Mouse (Mus musculus): Measurements from ENCODE around the gene Ndufa12. TPM values are rescaled to one million over a fixed set of nuclear protein-coding genes. Genes with fewer than 3 reads are reported as not detected.

Ndufa12 gene
- polyA plus RNA-seq, 1 experiment, result 406 TPM

GRCm38 (mm10) chr10:94247748-94248349 lies 49.3 kb downstream of the Ndufa12 start:
- H3K4me3 ChIP-seq, result no peak overlapping the region
- TF ChIP-seq E2F4 (IDR thresholded peaks at IDR 0.05; ENCODE audit: insufficient read depth) (no peak), TCF3 (IDR thresholded peaks at IDR 0.05; ENCODE audit: insufficient read length, low read depth) (no peak), REST (IDR thresholded peaks at IDR 0.05; ENCODE audit: insufficient read depth, insufficient read length) (no peak), POLR2A (IDR thresholded peaks at IDR 0.05; ENCODE audit: insufficient read length, low read depth) (no peak), MYOG (IDR thresholded peaks at IDR 0.05; ENCODE audit: control insufficient read depth in 1 of 3, insufficient read depth in 1 of 3, insufficient read length in 2 of 3, low read depth in 2 of 3) (no peak), MYOD1 (IDR thresholded peaks at IDR 0.05; ENCODE audit: control insufficient read depth in 1 of 3, insufficient read length in 2 of 3, low read depth in 2 of 3) (no peak), POLR2AphosphoS2 (IDR thresholded peaks at IDR 0.05; ENCODE audit: insufficient read length, low read depth) (no peak), SRF (IDR thresholded peaks at IDR 0.05; ENCODE audit: control insufficient read depth, insufficient read length, low read depth) (no peak), TCF12 (IDR thresholded peaks at IDR 0.05; ENCODE audit: insufficient read depth, poor library complexity, severe bottlenecking) (no peak), CEBPB (IDR thresholded peaks at IDR 0.05; ENCODE audit: insufficient read depth, poor library complexity, severe bottlenecking) (no peak), MAX (IDR thresholded peaks at IDR 0.05; ENCODE audit: low read depth) (no peak), USF1 (IDR thresholded peaks at IDR 0.05; ENCODE audit: low read depth) (no peak)
- H3K79me2 ChIP-seq (ENCODE audit: control insufficient read depth, insufficient read depth), result no peaks in the 10 kb centered on the region
- H3ac ChIP-seq (ENCODE audit: control insufficient read depth, insufficient read length), result no peak overlapping the region
- no peak overlapping the region for H3K4me2 ChIP-seq (ENCODE audit: low read depth)
- no peaks in the 10 kb centered on the region for H3K27me3 ChIP-seq (ENCODE audit: control insufficient read depth, insufficient read depth, insufficient read length)
- no peaks in the 10 kb centered on the region for H3K36me3 ChIP-seq (ENCODE audit: control insufficient read depth, insufficient read depth)

GRCm38 (mm10) chr10:94249575-94250456 lies 51.3 kb downstream of the Ndufa12 start:
- TF ChIP-seq MAX (IDR thresholded peaks at IDR 0.05; ENCODE audit: low read depth), result no peak
- no peak for TF ChIP-seq E2F4 (IDR thresholded peaks at IDR 0.05; ENCODE audit: insufficient read depth)
- TF ChIP-seq MYOD1 (IDR thresholded peaks at IDR 0.05; ENCODE audit: control insufficient read depth in 1 of 3, insufficient read length in 2 of 3, low read depth in 2 of 3), result no peak
- no peak for TF ChIP-seq TCF3 (IDR thresholded peaks at IDR 0.05; ENCODE audit: insufficient read length, low read depth)
- TF ChIP-seq TCF12 (IDR thresholded peaks at IDR 0.05; ENCODE audit: insufficient read depth, poor library complexity, severe bottlenecking), result no peak
- TF ChIP-seq USF1 (IDR thresholded peaks at IDR 0.05; ENCODE audit: low read depth), result no peak
- no peak for TF ChIP-seq POLR2AphosphoS2 (IDR thresholded peaks at IDR 0.05; ENCODE audit: insufficient read length, low read depth)
- TF ChIP-seq POLR2A (IDR thresholded peaks at IDR 0.05; ENCODE audit: insufficient read length, low read depth), result no peak
- no peak for TF ChIP-seq MYOG (IDR thresholded peaks at IDR 0.05; ENCODE audit: control insufficient read depth in 1 of 3, insufficient read depth in 1 of 3, insufficient read length in 2 of 3, low read depth in 2 of 3)
- TF ChIP-seq SRF (IDR thresholded peaks at IDR 0.05; ENCODE audit: control insufficient read depth, insufficient read length, low read depth), result no peak
- TF ChIP-seq REST (IDR thresholded peaks at IDR 0.05; ENCODE audit: insufficient read depth, insufficient read length), result no peak
- TF ChIP-seq CEBPB (IDR thresholded peaks at IDR 0.05; ENCODE audit: insufficient read depth, poor library complexity, severe bottlenecking), result no peak
- H3K27me3 ChIP-seq (ENCODE audit: control insufficient read depth, insufficient read depth, insufficient read length), result no peaks in the 10 kb centered on the region
- H3ac ChIP-seq (ENCODE audit: control insufficient read depth, insufficient read length), result no peak overlapping the region
- H3K79me2 ChIP-seq (ENCODE audit: control insufficient read depth, insufficient read depth), result no peaks in the 10 kb centered on the region
- no peaks in the 10 kb centered on the region for H3K36me3 ChIP-seq (ENCODE audit: control insufficient read depth, insufficient read depth)
- H3K4me3 ChIP-seq, result no peak overlapping the region
- no peak overlapping the region for H3K4me2 ChIP-seq (ENCODE audit: low read depth)

- Histone ChIP-seq H3ac (ENCODE audit: control insufficient read depth, insufficient read length) (no peak overlapping the region), H3K4me3 (no peak overlapping the region), H3K79me2 (ENCODE audit: control insufficient read depth, insufficient read depth) (no peaks in the 10 kb centered on the region), H3K36me3 (ENCODE audit: control insufficient read depth, insufficient read depth) (no peaks in the 10 kb centered on the region), H3K27me3 (ENCODE audit: control insufficient read depth, insufficient read depth, insufficient read length) (no peaks in the 10 kb centered on the region), H3K4me2 (ENCODE audit: low read depth) (no peak overlapping the region)
- TF ChIP-seq SRF (IDR thresholded peaks at IDR 0.05; ENCODE audit: control insufficient read depth, insufficient read length, low read depth) (no peak), POLR2AphosphoS2 (IDR thresholded peaks at IDR 0.05; ENCODE audit: insufficient read length, low read depth) (no peak), POLR2A (IDR thresholded peaks at IDR 0.05; ENCODE audit: insufficient read length, low read depth) (no peak), CEBPB (IDR thresholded peaks at IDR 0.05; ENCODE audit: insufficient read depth, poor library complexity, severe bottlenecking) (no peak), USF1 (IDR thresholded peaks at IDR 0.05; ENCODE audit: low read depth) (no peak), TCF12 (IDR thresholded peaks at IDR 0.05; ENCODE audit: insufficient read depth, poor library complexity, severe bottlenecking) (no peak), TCF3 (IDR thresholded peaks at IDR 0.05; ENCODE audit: insufficient read length, low read depth) (no peak), MYOD1 (IDR thresholded peaks at IDR 0.05; ENCODE audit: control insufficient read depth in 1 of 3, insufficient read length in 2 of 3, low read depth in 2 of 3) (no peak), MAX (IDR thresholded peaks at IDR 0.05; ENCODE audit: low read depth) (no peak), REST (IDR thresholded peaks at IDR 0.05; ENCODE audit: insufficient read depth, insufficient read length) (no peak), MYOG (IDR thresholded peaks at IDR 0.05; ENCODE audit: control insufficient read depth in 1 of 3, insufficient read depth in 1 of 3, insufficient read length in 2 of 3, low read depth in 2 of 3) (no peak), E2F4 (IDR thresholded peaks at IDR 0.05; ENCODE audit: insufficient read depth) (no peak)
These were observed 54.8 kb downstream of the Ndufa12 start for GRCm38 (mm10) chr10:94253260-94253807.

- H3K36me3 ChIP-seq (ENCODE audit: control insufficient read depth, insufficient read depth), result no peaks in the 10 kb centered on the region
- H3K79me2 ChIP-seq (ENCODE audit: control insufficient read depth, insufficient read depth), result no peaks in the 10 kb centered on the region
- H3K4me3 ChIP-seq, result no peak overlapping the region
These were observed 56.2 kb downstream of the Ndufa12 start for GRCm38 (mm10) chr10:94254766-94255165.

More at GRCm38 (mm10) chr10:94254766-94255165, 56.2 kb downstream of the Ndufa12 start:
- Histone ChIP-seq H3K27me3 (ENCODE audit: control insufficient read depth, insufficient read depth, insufficient read length) (no peaks in the 10 kb centered on the region), H3ac (ENCODE audit: control insufficient read depth, insufficient read length) (no peak overlapping the region), H3K4me2 (ENCODE audit: low read depth) (no peak overlapping the region)
- TF ChIP-seq USF1 (IDR thresholded peaks at IDR 0.05; ENCODE audit: low read depth), result no peak
- TF ChIP-seq REST (IDR thresholded peaks at IDR 0.05; ENCODE audit: insufficient read depth, insufficient read length), result no peak
- TF ChIP-seq TCF3 (IDR thresholded peaks at IDR 0.05; ENCODE audit: insufficient read length, low read depth), result no peak
- no peak for TF ChIP-seq SRF (IDR thresholded peaks at IDR 0.05; ENCODE audit: control insufficient read depth, insufficient read length, low read depth)
- no peak for TF ChIP-seq POLR2A (IDR thresholded peaks at IDR 0.05; ENCODE audit: insufficient read length, low read depth)
- no peak for TF ChIP-seq MAX (IDR thresholded peaks at IDR 0.05; ENCODE audit: low read depth)
- TF ChIP-seq POLR2AphosphoS2 (IDR thresholded peaks at IDR 0.05; ENCODE audit: insufficient read length, low read depth), result no peak
- TF ChIP-seq E2F4 (IDR thresholded peaks at IDR 0.05; ENCODE audit: insufficient read depth), result no peak
- TF ChIP-seq TCF12 (IDR thresholded peaks at IDR 0.05; ENCODE audit: insufficient read depth, poor library complexity, severe bottlenecking), result no peak
- no peak for TF ChIP-seq MYOD1 (IDR thresholded peaks at IDR 0.05; ENCODE audit: control insufficient read depth in 1 of 3, insufficient read length in 2 of 3, low read depth in 2 of 3)
- TF ChIP-seq MYOG (IDR thresholded peaks at IDR 0.05; ENCODE audit: control insufficient read depth in 1 of 3, insufficient read depth in 1 of 3, insufficient read length in 2 of 3, low read depth in 2 of 3), result no peak
- TF ChIP-seq CEBPB (IDR thresholded peaks at IDR 0.05; ENCODE audit: insufficient read depth, poor library complexity, severe bottlenecking), result no peak

Measured in myocyte (in vitro differentiated cells).